Mouse (Mus musculus) liver, adult (tissue): Measurements from ENCODE around the gene Islr.

ENCODE experiments used
- GATA4 ChIP-seq: IDR thresholded peaks from 2 replicates; pipeline ENCODE4 v1.6.1; 2014; ENCODE audit warnings: mild to moderate bottlenecking, low read length; ENCODE audit not compliant: insufficient replicate concordance

Gene Islr

GRCm38 (mm10) chr9:58153095-58153494 is 51.0 kb downstream of the Islr start:
- TF ChIP-seq GATA4: no peak

GRCm38 (mm10) chr9:58150733-58151361 is 53.3 kb downstream of the Islr start:
- no peak for TF ChIP-seq GATA4

GRCm38 (mm10) chr9:58148806-58149205 is 55.3 kb downstream of the Islr start:
- TF ChIP-seq GATA4: no peak

- no peak for TF ChIP-seq GATA4
Observed at GRCm38 (mm10) chr9:58145417-58145816, 58.7 kb downstream of the Islr start.

- no peak for TF ChIP-seq GATA4
Observed at GRCm38 (mm10) chr9:58144664-58145063, 59.4 kb downstream of the Islr start.

- TF ChIP-seq GATA4: no peak
Observed at GRCm38 (mm10) chr9:58143419-58143818, 60.7 kb downstream of the Islr start.

- TF ChIP-seq GATA4: no peak
Observed at GRCm38 (mm10) chr9:58139947-58140346, 64.2 kb downstream of the Islr start.

GRCm38 (mm10) chr9:58135921-58136321 is 68.2 kb downstream of the Islr start:
- no peak for TF ChIP-seq GATA4

GRCm38 (mm10) chr9:58134906-58135305 is 69.2 kb downstream of the Islr start:
- no peak for TF ChIP-seq GATA4

- TF ChIP-seq GATA4: no peak
Observed at GRCm38 (mm10) chr9:58133893-58134884, 69.9 kb downstream of the Islr start.

GRCm38 (mm10) chr9:58131735-58132134 is 72.4 kb downstream of the Islr start:
- no peak for TF ChIP-seq GATA4

GRCm38 (mm10) chr9:58130909-58131308 is 73.2 kb downstream of the Islr start:
- TF ChIP-seq GATA4: no peak

- TF ChIP-seq GATA4: no peak
Observed at GRCm38 (mm10) chr9:58129508-58129907, 74.6 kb downstream of the Islr start.

GRCm38 (mm10) chr9:58128926-58129413 is 75.1 kb downstream of the Islr start:
- no peak for TF ChIP-seq GATA4

- no peak for TF ChIP-seq GATA4
Observed at GRCm38 (mm10) chr9:58125811-58126210, 78.3 kb downstream of the Islr start.

- TF ChIP-seq GATA4: no peak
Observed at GRCm38 (mm10) chr9:58125085-58125484, 79.0 kb downstream of the Islr start.
